ENCODE assay signal across 14 mouse cellular contexts in genomic region chr4:23341240-23341639, GRCm38 (mm10).
DNase-seq lines count a peak whose midpoint lies in the region; ATAC-seq and TF ChIP-seq lines count a peak whose summit lies in the region.
"Had no signal": no experiment of that assay in that cellular context is flagged by ENCODE, and none has a peak within 500 bp of the region (broad histone marks: within the 10 kb centered on the region; RNA-seq: fewer than 3 reads in every experiment).

No protein-coding gene starts in this region.

- H3K4me1 ChIP-seq in hindbrain, embryonic 13.5 days (replicated peaks) = peaks cover 5% of the 10 kb centered on the region
- peaks cover 2% of the 10 kb centered on the region; the same call in 1 of the 2 replicates for H3K4me1 ChIP-seq in midbrain, embryonic 16.5 days (ENCODE audit: control insufficient read depth, insufficient read depth, low read length)

- H3K9ac ChIP-seq in hindbrain, embryonic 13.5 days = no peak overlapping the region
- H3K9ac ChIP-seq in midbrain, embryonic 16.5 days (ENCODE audit: low read depth, low read length) = no peak overlapping the region
- H3K9ac ChIP-seq: liver, embryonic 14.5 days had no signal

- no peak for TF ChIP-seq CTCF in brain, embryonic 14.5 days (IDR thresholded peaks at IDR 0.05; ENCODE audit: borderline replicate concordance, extremely low read depth, insufficient read depth, insufficient read length)
- TF ChIP-seq CTCF in gastrocnemius, adult 2 months (IDR thresholded peaks at IDR 0.05) = no peak

- H3K4me3 ChIP-seq in hindbrain, embryonic 13.5 days = no peak overlapping the region
- no peak overlapping the region for H3K4me3 ChIP-seq in midbrain, embryonic 16.5 days (ENCODE audit: low read depth, low read length)
- H3K4me3 ChIP-seq in gastrocnemius, adult 2 months = no peak overlapping the region

- no peak overlapping the region for H3K27ac ChIP-seq in hindbrain, embryonic 13.5 days
- H3K27ac ChIP-seq in midbrain, embryonic 16.5 days (ENCODE audit: low read length) = no peak overlapping the region
- H3K27ac ChIP-seq in gastrocnemius, adult 2 months = no peak overlapping the region
- H3K27ac ChIP-seq: liver, embryonic 14.5 days; stomach, postnatal 0 days had no signal

- peak overlapping the region; percentile 23; the same call in 1 of the 2 replicates for H3K4me2 ChIP-seq in hindbrain, embryonic 13.5 days
- 0 out of 2 replicates have a peak overlapping the region, but pooled peaks have one; percentile 6 for H3K4me2 ChIP-seq in midbrain, embryonic 16.5 days (ENCODE audit: low read length)

- intact Hi-C loops in gastrocnemius, adult 2 months (cut with DNase I) = no loop called here

- no peaks in the 10 kb centered on the region for H3K9me3 ChIP-seq in hindbrain, embryonic 13.5 days
- H3K9me3 ChIP-seq in midbrain, embryonic 16.5 days (replicated peaks; ENCODE audit: control insufficient read depth, low read length, poor library complexity, severe bottlenecking) = no peaks in the 10 kb centered on the region

- peak; percentile 69; the same call in 1 of the 2 replicates for ATAC-seq in hindbrain, embryonic 13.5 days (ENCODE audit: low FRiP score)
- ATAC-seq in midbrain, embryonic 16.5 days = peak; percentile 72
- ATAC-seq in erythroid progenitor cell, adult 5-6 weeks (replicated peaks; ENCODE audit: low FRiP score, poor library complexity, severe bottlenecking) = no peak
- ATAC-seq: inflammation-experienced regulatory T-cells, adult 6 months had no signal

- H3K27me3 ChIP-seq in hindbrain, embryonic 13.5 days = no peaks in the 10 kb centered on the region
- no peaks in the 10 kb centered on the region for H3K27me3 ChIP-seq in midbrain, embryonic 16.5 days (ENCODE audit: control insufficient read depth, insufficient read depth, low read depth, low read length)

- 21% methylated on average over 8 of the region's 8 CpGs for WGBS in hindbrain, embryonic 13.5 days
- WGBS in midbrain, embryonic 16.5 days = 25% methylated on average over 8 of the region's 8 CpGs

- DNase-seq in brain, embryonic 14.5 days (ENCODE audit: low read depth) = peak; percentile 90
- peak; percentile 48 for DNase-seq in embryo, embryonic 11 days
- no peak for DNase-seq in gastrocnemius, adult 2 months
- DNase-seq in right cerebral cortex, postnatal 14 days = no peak
- DNase-seq: cerebellum, adult 11 months; gastrocnemius, postnatal 25 days; lung, postnatal 36 days; thymus, postnatal 36 days had no signal

- TF ChIP-seq POLR2A in brain, embryonic 14.5 days (IDR thresholded peaks at IDR 0.05; ENCODE audit: borderline replicate concordance, extremely low read depth, insufficient read depth, insufficient read length, poor library complexity, severe bottlenecking) = no peak

- H3K36me3 ChIP-seq in hindbrain, embryonic 13.5 days = no peaks in the 10 kb centered on the region
- H3K36me3 ChIP-seq in midbrain, embryonic 16.5 days (ENCODE audit: control insufficient read depth, insufficient read depth, low read length) = no peaks in the 10 kb centered on the region

Comparison
In these comparisons a context has a peak if more than half of its experiments do, and no peak if none do; other contexts are left out.
1. DNase-seq: peak in brain, embryonic 14.5 days (single experiment) and embryo, embryonic 11 days (single experiment); none in gastrocnemius, adult 2 months (single experiment) and right cerebral cortex, postnatal 14 days (single experiment).